In the genomic region with DNA sequence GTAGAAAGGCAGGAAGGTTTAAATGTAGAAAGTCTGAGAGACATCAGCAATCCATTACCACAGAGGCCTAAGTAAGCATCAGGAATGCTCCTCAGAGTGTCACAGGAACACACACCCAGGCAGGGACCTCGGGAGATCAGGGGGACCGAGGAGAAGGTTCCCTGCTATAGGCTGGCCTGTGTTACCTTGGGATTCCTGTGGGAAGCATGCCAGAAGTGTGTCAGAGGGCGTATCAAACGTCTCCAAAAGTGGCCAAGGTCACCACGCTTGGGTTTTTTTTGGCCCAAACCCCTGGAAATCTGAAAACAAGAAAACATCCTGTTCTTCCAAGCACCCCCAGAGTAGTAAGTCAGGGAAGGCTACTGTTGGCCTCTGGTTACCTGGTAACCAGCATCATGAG, we compare ENCODE assay signal across 16 mouse cellular contexts. TPM values are rescaled to one million over a fixed set of nuclear protein-coding genes. Genes with fewer than 3 reads are reported as not detected.
"Had no signal": no experiment of that assay in that cellular context is flagged by ENCODE, and none has a peak within 500 bp of the region (broad histone marks: within the 10 kb centered on the region; RNA-seq: fewer than 3 reads in every experiment).

A gene (minus strand): TSS at position 364 of the 400 bp plus-strand sequence.

RNA-seq across cellular contexts. Expression of the gene that starts here (rescaled TPM):
- total RNA-seq: megakaryocyte, adult 5-6 weeks; megakaryocyte-erythroid progenitor cell, adult 5-6 weeks had no signal
- polyA plus RNA-seq: lung, embryonic 14.5 days; lung, embryonic 16.5 days; midbrain, embryonic 10.5 days; midbrain, embryonic 12.5 days; midbrain, embryonic 14.5 days; midbrain, embryonic 16.5 days; myocyte; neural tube, embryonic 11.5 days; neural tube, embryonic 13.5 days; neural tube, embryonic 15.5 days; small intestine, adult 2 months; stomach, embryonic 14.5 days; stomach, embryonic 16.5 days; thymus, postnatal 0 days had no signal
